Mouse (Mus musculus) testis, adult 2 months (tissue): ENCODE data around the gene AB124611.

Experiments used
- CTCF ChIP-seq: fragments of 200-500 bp; IDR thresholded peaks from 2 replicates; pipeline ENCODE4 v1.5.1; 2012; ENCODE audit warnings: low read depth, mild to moderate bottlenecking, inconsistent platforms, low read length, moderate library complexity; ENCODE audit not compliant: control insufficient read depth, insufficient read depth, insufficient replicate concordance
- POLR2A ChIP-seq: fragments of 200-500 bp; IDR thresholded peaks from 2 replicates; pipeline ENCODE4 v1.6.1; 2012; ENCODE audit warnings: low read depth, mild to moderate bottlenecking, inconsistent platforms, low read length, moderate library complexity; ENCODE audit not compliant: control insufficient read depth

- TF ChIP-seq POLR2A = no peak
- TF ChIP-seq CTCF = no peak
These were observed 41.9 kb upstream of the AB124611 start for GRCm38 (mm10) chr9:21484065-21484464.
